14 mouse cellular contexts compared by ENCODE assay signal in the genomic region with DNA sequence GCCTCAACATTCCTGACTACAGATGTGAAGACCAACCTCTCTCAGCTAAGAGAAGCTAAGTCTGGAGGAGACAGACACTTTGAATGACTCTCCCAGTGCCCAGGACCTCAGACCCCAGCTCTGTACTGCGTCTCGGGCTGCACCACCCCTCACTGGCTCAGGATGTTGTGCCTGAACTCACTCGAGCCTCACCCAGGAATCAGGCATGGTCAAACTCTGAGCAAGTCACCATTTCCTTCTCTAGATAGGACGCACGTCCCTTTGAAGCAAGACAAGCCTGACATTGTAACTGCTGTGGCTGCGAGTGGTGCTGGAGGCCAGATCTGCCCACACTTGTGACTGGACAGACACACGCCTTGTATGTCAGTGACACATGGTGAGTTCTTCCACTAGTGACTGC.
A peak's percentile ranks its signal among the peaks of the same experiment; 100 is the strongest.
DNase-seq lines count a peak whose midpoint lies in the region; ATAC-seq and TF ChIP-seq lines count a peak whose summit lies in the region.
"Had no signal": no experiment of that assay in that cellular context is flagged by ENCODE, and none has a peak within 500 bp of the region (broad histone marks: within the 10 kb centered on the region; RNA-seq: fewer than 3 reads in every experiment).

No protein-coding gene starts in this region.

- DNase-seq in intestine, embryonic 14.5 days (ENCODE audit: low spot score) = peak; percentile 49
- DNase-seq in embryonic facial prominence, embryonic 10.5 days (ENCODE audit: low spot score) = peak; percentile 7
- DNase-seq in forebrain, postnatal 0 days = no peak
- no peak for DNase-seq in cerebellum, adult 9-11 months
- DNase-seq in lung, postnatal 14 days = no peak
- no peak for DNase-seq in thymus, postnatal 10 days (ENCODE audit: low spot score in 2 of 2)
- DNase-seq: B cell, adult 2 months; liver, embryonic 13.5 days; lung, postnatal 10 days had no signal

- 73% methylated on average over 7 of the region's 7 CpGs for WGBS in intestine, embryonic 14.5 days
- WGBS in intestine, embryonic 15.5 days = 73% methylated on average over 7 of the region's 7 CpGs
- 75% methylated on average over 7 of the region's 7 CpGs for WGBS in embryonic facial prominence, embryonic 10.5 days
- 67% methylated on average over 7 of the region's 7 CpGs for WGBS in forebrain, postnatal 0 days
- 74% methylated on average over 7 of the region's 7 CpGs for WGBS in midbrain, embryonic 13.5 days

- no peaks in the 10 kb centered on the region for H3K27me3 ChIP-seq in intestine, embryonic 14.5 days (replicated peaks; ENCODE audit: control insufficient read depth, insufficient read depth, low read length)
- no peaks in the 10 kb centered on the region for H3K27me3 ChIP-seq in intestine, embryonic 15.5 days (replicated peaks)
- no peaks in the 10 kb centered on the region for H3K27me3 ChIP-seq in embryonic facial prominence, embryonic 10.5 days (replicated peaks; ENCODE audit: low read depth, poor library complexity, severe bottlenecking)
- no peaks in the 10 kb centered on the region for H3K27me3 ChIP-seq in forebrain, postnatal 0 days (ENCODE audit: insufficient read depth, low read length)
- no peaks in the 10 kb centered on the region for H3K27me3 ChIP-seq in midbrain, embryonic 13.5 days
- H3K27me3 ChIP-seq: embryonic facial prominence, embryonic 15.5 days; liver, embryonic 13.5 days had no signal

- H3K4me3 ChIP-seq in intestine, embryonic 14.5 days (ENCODE audit: low read depth, low read length) = no peak overlapping the region
- no peak overlapping the region for H3K4me3 ChIP-seq in intestine, embryonic 15.5 days (replicated peaks)
- H3K4me3 ChIP-seq in embryonic facial prominence, embryonic 10.5 days = no peak overlapping the region
- no peak overlapping the region for H3K4me3 ChIP-seq in forebrain, postnatal 0 days (ENCODE audit: low read depth, low read length)
- no peak overlapping the region for H3K4me3 ChIP-seq in midbrain, embryonic 13.5 days (replicated peaks)
- H3K4me3 ChIP-seq: embryonic facial prominence, embryonic 15.5 days; liver, embryonic 13.5 days; myocyte had no signal

- no peaks in the 10 kb centered on the region for H3K9me3 ChIP-seq in intestine, embryonic 14.5 days (ENCODE audit: control insufficient read depth, low read length)
- H3K9me3 ChIP-seq in intestine, embryonic 15.5 days = no peaks in the 10 kb centered on the region
- H3K9me3 ChIP-seq in embryonic facial prominence, embryonic 10.5 days = no peaks in the 10 kb centered on the region
- H3K9me3 ChIP-seq in forebrain, postnatal 0 days (ENCODE audit: low read length) = no peaks in the 10 kb centered on the region
- H3K9me3 ChIP-seq in midbrain, embryonic 13.5 days = no peaks in the 10 kb centered on the region
- H3K9me3 ChIP-seq: embryonic facial prominence, embryonic 15.5 days; G1E; liver, embryonic 13.5 days had no signal

- no peak for TF ChIP-seq CTCF in forebrain, postnatal 0 days (IDR thresholded peaks at IDR 0.05; ENCODE audit: low read depth)

- ATAC-seq in intestine, embryonic 14.5 days (replicated peaks; ENCODE audit: low FRiP score, low TSS enrichment, low read depth) = no peak
- ATAC-seq in intestine, embryonic 15.5 days = no peak
- ATAC-seq in forebrain, postnatal 0 days = no peak
- ATAC-seq in midbrain, embryonic 13.5 days = peak; percentile 41; the same call in 1 of the 2 replicates

- no peaks in the 10 kb centered on the region for H3K36me3 ChIP-seq in intestine, embryonic 14.5 days (ENCODE audit: control insufficient read depth, insufficient read depth, low read length)
- no peaks in the 10 kb centered on the region for H3K36me3 ChIP-seq in intestine, embryonic 15.5 days
- H3K36me3 ChIP-seq in embryonic facial prominence, embryonic 10.5 days (replicated peaks) = no peaks in the 10 kb centered on the region
- H3K36me3 ChIP-seq in forebrain, postnatal 0 days (ENCODE audit: insufficient read depth) = no peaks in the 10 kb centered on the region
- H3K36me3 ChIP-seq in midbrain, embryonic 13.5 days = no peaks in the 10 kb centered on the region
- H3K36me3 ChIP-seq: embryonic facial prominence, embryonic 15.5 days; G1E; liver, embryonic 13.5 days had no signal

- no peak overlapping the region for H3K9ac ChIP-seq in intestine, embryonic 14.5 days (ENCODE audit: low read length)
- no peak overlapping the region for H3K9ac ChIP-seq in intestine, embryonic 15.5 days
- H3K9ac ChIP-seq in forebrain, postnatal 0 days = no peak overlapping the region
- no peak overlapping the region for H3K9ac ChIP-seq in midbrain, embryonic 13.5 days (replicated peaks)
- H3K9ac ChIP-seq: embryonic facial prominence, embryonic 15.5 days; liver, embryonic 13.5 days had no signal

- no peak overlapping the region for H3K4me2 ChIP-seq in intestine, embryonic 14.5 days (ENCODE audit: low read length)
- H3K4me2 ChIP-seq in intestine, embryonic 15.5 days (replicated peaks) = no peak overlapping the region
- H3K4me2 ChIP-seq in forebrain, postnatal 0 days (ENCODE audit: low read depth) = no peak overlapping the region
- H3K4me2 ChIP-seq in midbrain, embryonic 13.5 days (replicated peaks) = no peak overlapping the region
- H3K4me2 ChIP-seq: embryonic facial prominence, embryonic 15.5 days; liver, embryonic 13.5 days had no signal

- H3K4me1 ChIP-seq in intestine, embryonic 14.5 days (replicated peaks; ENCODE audit: control insufficient read depth, insufficient read depth, low read length) = no peaks in the 10 kb centered on the region
- no peaks in the 10 kb centered on the region for H3K4me1 ChIP-seq in intestine, embryonic 15.5 days (replicated peaks)
- peaks cover 5% of the 10 kb centered on the region; the same call in 1 of the 2 replicates for H3K4me1 ChIP-seq in embryonic facial prominence, embryonic 10.5 days
- peaks cover 8% of the 10 kb centered on the region; the same call in 1 of the 2 replicates for H3K4me1 ChIP-seq in forebrain, postnatal 0 days (ENCODE audit: insufficient read depth)
- peaks cover 13% of the 10 kb centered on the region for H3K4me1 ChIP-seq in midbrain, embryonic 13.5 days (replicated peaks)
- H3K4me1 ChIP-seq: liver, embryonic 13.5 days had no signal

- H3K27ac ChIP-seq in intestine, embryonic 14.5 days (ENCODE audit: low read depth) = peak overlapping the region; percentile 34; the same call in 1 of the 2 replicates
- H3K27ac ChIP-seq in intestine, embryonic 15.5 days = no peak overlapping the region
- no peak overlapping the region for H3K27ac ChIP-seq in embryonic facial prominence, embryonic 10.5 days (replicated peaks)
- peak overlapping the region; percentile 72 for H3K27ac ChIP-seq in forebrain, postnatal 0 days (ENCODE audit: low read depth, low read length)
- H3K27ac ChIP-seq in midbrain, embryonic 13.5 days = peak overlapping the region; percentile 61
- H3K27ac ChIP-seq: embryonic facial prominence, embryonic 15.5 days; liver, embryonic 13.5 days had no signal

Comparison
In these comparisons a context has a peak if more than half of its experiments do, and no peak if none do; other contexts are left out.
1. H3K27ac ChIP-seq: peak in intestine, embryonic 14.5 days (single experiment), forebrain, postnatal 0 days (single experiment) and midbrain, embryonic 13.5 days (single experiment); none in intestine, embryonic 15.5 days (single experiment) and embryonic facial prominence, embryonic 10.5 days (single experiment).
2. DNase-seq: peak in intestine, embryonic 14.5 days (single experiment) and embryonic facial prominence, embryonic 10.5 days (single experiment); none in forebrain, postnatal 0 days (single experiment), cerebellum, adult 9-11 months (single experiment), lung, postnatal 14 days (single experiment) and thymus, postnatal 10 days (0 of 2).